Mouse (Mus musculus) brain, embryonic 14.5 days (tissue): Measurements from ENCODE around the gene Hk1.

ENCODE experiments used
- CTCF ChIP-seq: fragments of 200-500 bp; IDR thresholded peaks from 2 replicates; pipeline ENCODE4 v1.5.1; 2012; ENCODE audit warnings: inconsistent platforms, mild to moderate bottlenecking, moderate library complexity, borderline replicate concordance; ENCODE audit not compliant: insufficient read depth, insufficient read length; ENCODE audit errors: extremely low read depth
- POLR2A ChIP-seq: fragments of 200-500 bp; IDR thresholded peaks from 2 replicates; pipeline ENCODE4 v1.6.1; 2012; ENCODE audit warnings: mild to moderate bottlenecking, inconsistent platforms, borderline replicate concordance; ENCODE audit not compliant: poor library complexity, insufficient read depth, insufficient read length, severe bottlenecking; ENCODE audit errors: extremely low read depth

- TF ChIP-seq CTCF, result no peak
- TF ChIP-seq POLR2A, result no peak
Measured at GRCm38 (mm10) chr10:62420399-62420798, 40.7 kb upstream of the Hk1 start.
